Mouse (Mus musculus) B cell, adult 62 days (primary cell): ENCODE measurements around the gene Olfr921. TPM values are rescaled to one million over a fixed set of nuclear protein-coding genes. Genes with fewer than 3 reads are reported as not detected.

Experiments
- total RNA-seq: library from RNA; stranded (reverse); gene quantifications from 4 replicates; pipeline ENCODE4 v1.2.4, GENCODE M21; 2023

Gene Olfr921
- not detected in 4 replicates for total RNA-seq

DNA sequence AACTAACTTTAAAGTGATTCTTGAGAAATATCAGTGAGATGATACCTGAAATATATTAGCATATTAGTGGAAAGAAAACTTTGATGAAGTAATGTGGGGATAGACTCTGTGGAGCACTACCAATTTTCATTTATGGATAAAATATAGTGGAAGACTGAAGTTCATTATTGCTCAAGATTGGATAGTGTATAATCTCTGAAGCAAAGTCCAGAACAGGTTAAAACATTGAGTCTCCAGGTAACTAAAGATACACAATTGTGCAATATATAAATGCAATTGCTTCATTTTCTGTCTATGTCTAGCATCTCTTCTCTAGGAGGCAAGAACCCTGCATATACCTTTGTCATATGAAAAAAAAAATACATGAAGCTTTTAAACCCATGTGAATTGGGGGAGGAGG is at the start of gene Olfr921:
Gene Olfr921, plus strand, starts transcription at position 301 of the 400 bp plus-strand sequence.

DNA sequence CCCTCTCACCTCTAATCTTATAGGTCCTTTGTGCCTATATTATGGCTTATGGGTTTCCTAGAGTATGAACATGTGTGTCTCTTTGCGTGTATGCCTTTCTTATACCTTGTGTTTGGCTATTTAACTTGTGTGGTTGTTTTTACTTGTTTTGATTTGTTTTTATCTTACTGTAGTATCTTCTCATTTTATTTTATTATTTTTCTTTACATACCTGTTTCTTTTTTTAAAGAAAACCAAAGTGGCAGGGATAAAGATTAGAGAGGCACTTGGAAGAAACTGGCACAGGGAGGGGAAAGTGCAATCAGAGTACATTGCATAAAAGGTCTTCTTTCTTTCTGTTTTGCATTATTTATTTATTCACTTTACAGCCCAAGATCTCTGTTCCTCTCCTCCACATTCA is 20.9 kb upstream of the Olfr921 start, which contains the start of gene Olfr920:
Gene Olfr920, plus strand, starts transcription at position 301 of the 400 bp plus-strand sequence.

DNA sequence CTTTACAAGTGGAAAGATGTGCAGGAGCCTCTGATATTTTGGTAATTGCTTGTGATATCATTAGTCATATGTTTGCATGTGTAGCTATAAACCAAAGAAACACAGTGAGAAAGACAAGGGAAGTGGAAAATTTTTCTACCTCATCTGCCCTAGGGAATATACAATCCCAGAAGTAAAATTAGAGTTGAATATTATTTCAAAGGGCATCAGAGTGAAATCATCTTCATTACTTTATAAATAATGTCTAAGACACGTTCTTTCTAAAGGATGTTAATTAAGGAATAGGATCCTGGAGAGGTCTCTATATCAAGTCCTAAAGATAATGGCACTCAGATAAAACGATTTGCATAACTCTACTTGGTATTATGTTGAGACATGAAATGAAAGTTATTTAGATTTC is 41.4 kb downstream of the Olfr921 start, which contains the start of gene Olfr922:
Gene Olfr922, plus strand, starts transcription at position 301 of the 400 bp plus-strand sequence.

DNA sequence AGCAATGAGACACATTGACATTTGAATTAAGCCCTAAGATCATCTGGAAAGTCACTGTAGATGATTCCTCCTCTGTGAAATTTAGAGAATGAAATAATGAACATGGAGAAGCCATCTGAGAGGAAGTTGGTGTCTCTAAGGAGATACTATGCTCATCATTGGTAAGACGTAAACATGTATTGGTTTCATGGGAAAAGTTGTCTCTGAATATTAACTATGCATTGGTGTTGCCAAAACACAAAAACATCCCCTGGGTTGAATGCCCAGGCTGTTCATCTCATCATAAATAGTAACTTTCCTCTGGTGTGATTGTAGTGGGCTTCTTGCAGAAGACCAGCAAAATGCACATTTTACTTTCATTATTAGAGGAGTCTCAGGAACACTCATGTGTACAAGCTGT is 53.4 kb downstream of the Olfr921 start, which contains the start of gene Olfr923:
Gene Olfr923, plus strand, starts transcription at position 301 of the 400 bp plus-strand sequence.

Other genes starting within 250 kb of the Olfr921 start
- gene Olfr910, start 235.2 kb upstream of the Olfr921 start, total RNA-seq: not detected in 4 replicates
- gene Olfr912, start 192.9 kb upstream of the Olfr921 start, total RNA-seq: not detected in 4 replicates
- gene Olfr913, start 180.3 kb upstream of the Olfr921 start, total RNA-seq: not detected in 4 replicates
- gene Olfr914, start 168.0 kb upstream of the Olfr921 start, total RNA-seq: not detected in 4 replicates
- gene Olfr916, start 113.2 kb upstream of the Olfr921 start, total RNA-seq: not detected in 4 replicates
- gene Olfr917, start 107.2 kb upstream of the Olfr921 start, total RNA-seq: not detected in 4 replicates
- gene Olfr918, start 98.5 kb upstream of the Olfr921 start, total RNA-seq: not detected in 4 replicates
- gene Olfr919, start 69.4 kb upstream of the Olfr921 start, total RNA-seq: not detected in 4 replicates
- 7.6 to 11.5 TPM (median 10.3 TPM) in 4 replicates for gene Vwa5a, start 54.8 kb upstream of the Olfr921 start, total RNA-seq
- gene Olfr920, start 20.8 kb upstream of the Olfr921 start, total RNA-seq: 0.09 to 0.13 TPM (median 0.09 TPM) in 3 of 4 replicates, not detected in the other
- gene Olfr922, start 41.5 kb downstream of the Olfr921 start, total RNA-seq: not detected in 4 replicates
- not detected in 4 replicates for gene Olfr923, start 53.5 kb downstream of the Olfr921 start, total RNA-seq
- gene Olfr924, start 71.4 kb downstream of the Olfr921 start, total RNA-seq: not detected in 4 replicates
- not detected in 4 replicates for gene Olfr26, start 82.0 kb downstream of the Olfr921 start, total RNA-seq
- gene Olfr926, start 104.1 kb downstream of the Olfr921 start, total RNA-seq: not detected in 4 replicates
- not detected in 4 replicates for gene Olfr930, start 156.7 kb downstream of the Olfr921 start, total RNA-seq
- not detected in 4 replicates for gene Olfr933, start 199.2 kb downstream of the Olfr921 start, total RNA-seq
- gene Olfr934, start 215.2 kb downstream of the Olfr921 start, total RNA-seq: not detected in 4 replicates
- gene Olfr935, start 226.6 kb downstream of the Olfr921 start, total RNA-seq: not detected in 4 replicates